Mouse (Mus musculus) stomach, postnatal 0 days (tissue): Measurements from ENCODE around the gene Nbea. TPM values are rescaled to one million over a fixed set of nuclear protein-coding genes. Genes with fewer than 3 reads are reported as not detected.

Experiments
- ATAC-seq: fragments of 200-750 bp; cut with Nextera tagmentation; 2 replicates; pipeline ENCODE4 v1.8.0; 2017; ENCODE audit not compliant: low FRiP score, low TSS enrichment
- DNase-seq: peaks from one replicate; pipeline ENCODE4 v3.0.0-alpha.2; 2016; ENCODE audit warnings: low spot score
- H3K27ac ChIP-seq: fragments of 300-500 bp; sonication (generic); replicated peaks from 2 replicates; pipeline ENCODE4 v1.5.1; 2014; ENCODE audit warnings: mild to moderate bottlenecking, control low read depth
- H3K27me3 ChIP-seq: fragments of 300-500 bp; sonication (generic); 2 replicates; pipeline ENCODE4 v1.6.1; 2014; ENCODE audit warnings: low read length; ENCODE audit not compliant: control insufficient read depth, insufficient read depth
- H3K36me3 ChIP-seq: fragments of 300-500 bp; sonication (generic); 2 replicates; pipeline ENCODE4 v1.6.1; 2014; ENCODE audit warnings: low read length, mixed read lengths; ENCODE audit not compliant: control insufficient read depth, insufficient read depth
- H3K4me1 ChIP-seq: fragments of 300-500 bp; sonication (generic); replicated peaks from 2 replicates; pipeline ENCODE4 v1.6.1; 2014; ENCODE audit warnings: antibody characterized with exemption; ENCODE audit not compliant: control insufficient read depth, insufficient read depth
- H3K4me2 ChIP-seq: fragments of 300-500 bp; sonication (generic); replicated peaks from 2 replicates; pipeline ENCODE4 v1.6.1; 2014; ENCODE audit warnings: low read depth, mild to moderate bottlenecking, control low read depth, moderate library complexity
- H3K4me3 ChIP-seq: fragments of 300-500 bp; sonication (generic); 2 replicates; pipeline ENCODE4 v1.5.1; 2014; ENCODE audit warnings: low read depth, low read length, control low read depth
- H3K9ac ChIP-seq: fragments of 300-500 bp; sonication (generic); 2 replicates; pipeline ENCODE4 v1.6.1; 2014; ENCODE audit warnings: mild to moderate bottlenecking, low read length, control low read depth, mixed read lengths
- H3K9me3 ChIP-seq: fragments of 300-500 bp; sonication (generic); 2 replicates; pipeline ENCODE4 v1.6.1; 2016; ENCODE audit warnings: low read length; ENCODE audit not compliant: control insufficient read depth
- CTCF ChIP-seq: IDR thresholded peaks from 2 replicates; pipeline ENCODE4 v1.5.1; 2016; ENCODE audit warnings: antibody characterized with exemption, low read depth, mild to moderate bottlenecking, moderate library complexity
- EP300 ChIP-seq: optimal IDR thresholded peaks from 2 replicates; pipeline ENCODE3; 2016; ENCODE audit warnings: antibody characterized with exemption
- WGBS: fragments of 180-500 bp; shearing (Covaris S2); extraction: QIAGEN DNeasy Blood & Tissue Kit; methylation state at CpG from one replicate; pipeline ENCODE4 v1.1.7; 2014; 5-methylcytosine and 5-hydroxymethylcytosine counted together
- polyA plus RNA-seq: library from polyadenylated mRNA; unstranded; fragments of >200 nt; fragmentation: Nextera tagmentation; extraction: Ambion mirVana; gene quantifications from 2 replicates; pipeline ENCODE4 v1.2.1, GENCODE M21; 2015

Nbea gene
- polyA plus RNA-seq, 1 experiment from 2014 or later, result 4.3 TPM

DNA sequence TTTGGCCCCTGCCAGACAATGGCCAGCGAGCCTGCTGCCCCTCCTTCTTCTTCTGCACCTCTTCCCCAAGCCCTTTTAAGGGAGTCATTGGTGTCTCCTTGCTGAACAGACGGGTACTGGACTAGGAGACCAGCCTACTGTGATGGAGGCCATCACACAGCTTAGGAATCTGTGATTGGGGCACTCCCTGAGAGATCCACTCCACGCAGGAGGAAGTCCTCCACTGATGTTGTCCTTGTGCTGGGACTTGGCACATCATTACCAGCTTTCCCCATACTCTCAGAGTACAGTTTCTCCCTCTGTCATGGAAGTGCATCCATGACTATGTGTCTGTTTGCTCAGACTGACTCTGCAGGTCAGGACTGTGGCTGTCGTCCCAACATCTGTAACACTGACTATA lies 531.6 kb downstream of the Nbea start:
- Histone ChIP-seq H3K4me3 (no peak overlapping the region), H3K4me1 (no peaks in the 10 kb centered on the region), H3K27me3 (no peaks in the 10 kb centered on the region), H3K9ac (no peak overlapping the region), H3K27ac (peak overlapping the region; percentile 35; the same call in 1 of the 2 replicates), H3K36me3 (no peaks in the 10 kb centered on the region), H3K9me3 (no peaks in the 10 kb centered on the region), H3K4me2 (no peak overlapping the region)
- no peak for ATAC-seq
- no peak for TF ChIP-seq CTCF
- TF ChIP-seq EP300, result no peak
- WGBS, result 72% methylated on average over 4 of the region's 4 CpGs
- DNase-seq, result no peak

DNA sequence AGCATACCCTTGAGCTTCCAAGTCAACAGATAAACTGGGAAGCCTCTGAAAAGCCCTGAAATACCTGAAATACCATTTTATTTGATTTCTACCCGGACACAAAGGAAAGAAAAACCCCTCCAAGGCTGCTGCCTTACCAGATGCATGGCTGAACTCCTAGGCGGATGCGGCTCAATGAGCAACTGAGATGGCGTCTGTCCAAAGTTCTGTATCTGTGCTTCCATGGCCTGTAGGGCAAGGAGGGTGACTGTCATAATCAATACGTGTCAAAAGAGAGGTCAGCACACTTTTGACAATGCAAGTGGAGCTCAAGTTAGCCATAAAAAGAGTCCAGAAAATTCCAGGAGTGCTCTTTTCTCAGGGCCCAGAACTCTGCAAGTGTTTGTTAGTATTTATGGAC lies 534.0 kb downstream of the Nbea start:
- no peaks in the 10 kb centered on the region for H3K4me1 ChIP-seq
- no peaks in the 10 kb centered on the region for H3K36me3 ChIP-seq
- ATAC-seq, result no peak
- H3K9me3 ChIP-seq, result no peaks in the 10 kb centered on the region
- 63% methylated on average over 5 of the region's 5 CpGs for WGBS
- H3K4me2 ChIP-seq, result no peak overlapping the region
- no peak for DNase-seq
- no peak overlapping the region for H3K27ac ChIP-seq
- no peak overlapping the region for H3K9ac ChIP-seq
- H3K27me3 ChIP-seq, result no peaks in the 10 kb centered on the region
- TF ChIP-seq EP300 (no peak), CTCF (no peak)
- no peak overlapping the region for H3K4me3 ChIP-seq

DNA sequence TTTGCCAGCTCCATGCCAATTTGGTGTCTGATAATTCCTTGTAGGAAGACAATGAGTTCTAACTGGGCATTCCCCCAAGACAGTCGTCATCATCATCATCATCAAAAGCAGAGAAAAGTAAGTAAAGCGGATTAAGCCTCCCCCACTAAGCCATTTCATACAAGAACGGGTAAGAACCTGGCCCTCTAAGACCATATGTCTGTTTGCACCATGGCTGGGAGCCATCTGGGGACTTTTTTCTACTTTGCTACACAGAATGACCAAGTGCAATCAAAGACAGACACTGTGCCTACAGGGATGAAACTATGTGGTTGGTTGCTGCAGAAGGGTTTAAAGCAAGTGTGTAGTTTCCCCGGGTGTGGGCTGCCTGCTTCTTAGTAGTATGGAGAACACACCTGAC lies 535.2 kb downstream of the Nbea start:
- Histone ChIP-seq H3K4me3 (no peak overlapping the region), H3K9ac (no peak overlapping the region), H3K36me3 (no peaks in the 10 kb centered on the region), H3K4me1 (no peaks in the 10 kb centered on the region), H3K4me2 (no peak overlapping the region), H3K27me3 (no peaks in the 10 kb centered on the region), H3K27ac (no peak overlapping the region), H3K9me3 (no peaks in the 10 kb centered on the region)
- ATAC-seq (no peak), DNase-seq (no peak)
- 69% methylated on average over 4 of the region's 4 CpGs for WGBS
- TF ChIP-seq EP300 (no peak), CTCF (no peak)

DNA sequence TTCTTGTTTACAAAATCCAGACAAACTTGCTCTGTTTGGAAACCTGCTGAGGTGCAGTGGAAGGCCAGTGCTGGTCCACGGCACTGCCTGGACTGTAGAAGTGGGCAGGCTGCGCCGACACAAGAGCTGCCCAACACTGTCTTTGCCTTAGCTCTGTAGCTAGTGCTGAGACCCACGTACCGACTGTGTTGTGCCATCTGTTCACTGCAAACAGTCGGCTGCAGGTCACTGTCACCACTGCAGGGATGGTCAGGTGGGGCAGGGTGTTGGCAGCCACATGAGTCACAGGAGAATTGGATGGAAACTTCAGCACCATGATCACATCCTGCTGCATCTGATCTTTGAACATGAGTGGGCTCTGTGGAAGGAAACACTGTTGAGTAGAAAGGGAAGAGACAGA lies 536.3 kb downstream of the Nbea start:
- ATAC-seq (no peak), DNase-seq (no peak)
- Histone ChIP-seq H3K4me1 (no peaks in the 10 kb centered on the region), H3K9me3 (no peaks in the 10 kb centered on the region), H3K9ac (no peak overlapping the region), H3K4me3 (no peak overlapping the region), H3K27ac (no peak overlapping the region), H3K4me2 (no peak overlapping the region), H3K36me3 (no peaks in the 10 kb centered on the region; the same call in 1 of the 2 replicates), H3K27me3 (no peaks in the 10 kb centered on the region)
- 68% methylated on average over 6 of the region's 6 CpGs for WGBS
- no peak for TF ChIP-seq CTCF
- TF ChIP-seq EP300, result no peak

DNA sequence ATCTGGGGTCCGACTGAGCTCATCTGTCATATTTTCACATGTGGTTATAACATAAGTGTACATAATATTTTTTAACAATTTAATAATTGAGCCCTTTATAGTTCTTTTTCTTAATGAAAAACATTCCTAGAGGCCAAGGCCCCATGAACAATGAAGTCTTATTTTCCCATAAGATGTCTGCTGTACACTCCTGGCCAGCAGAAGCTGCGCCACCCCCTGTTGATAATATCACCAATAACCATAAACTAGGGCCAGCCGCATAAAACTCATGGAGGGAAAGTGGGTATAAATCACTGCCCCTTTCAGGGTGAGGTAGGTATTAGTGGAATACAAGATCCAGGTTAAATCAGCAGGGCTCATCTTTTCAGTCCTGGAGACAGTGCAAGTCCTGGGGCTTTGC lies 537.1 kb downstream of the Nbea start:
- 90% methylated on average over 3 of the region's 3 CpGs for WGBS
- no peak for DNase-seq
- no peak for TF ChIP-seq EP300
- no peak for TF ChIP-seq CTCF

DNA sequence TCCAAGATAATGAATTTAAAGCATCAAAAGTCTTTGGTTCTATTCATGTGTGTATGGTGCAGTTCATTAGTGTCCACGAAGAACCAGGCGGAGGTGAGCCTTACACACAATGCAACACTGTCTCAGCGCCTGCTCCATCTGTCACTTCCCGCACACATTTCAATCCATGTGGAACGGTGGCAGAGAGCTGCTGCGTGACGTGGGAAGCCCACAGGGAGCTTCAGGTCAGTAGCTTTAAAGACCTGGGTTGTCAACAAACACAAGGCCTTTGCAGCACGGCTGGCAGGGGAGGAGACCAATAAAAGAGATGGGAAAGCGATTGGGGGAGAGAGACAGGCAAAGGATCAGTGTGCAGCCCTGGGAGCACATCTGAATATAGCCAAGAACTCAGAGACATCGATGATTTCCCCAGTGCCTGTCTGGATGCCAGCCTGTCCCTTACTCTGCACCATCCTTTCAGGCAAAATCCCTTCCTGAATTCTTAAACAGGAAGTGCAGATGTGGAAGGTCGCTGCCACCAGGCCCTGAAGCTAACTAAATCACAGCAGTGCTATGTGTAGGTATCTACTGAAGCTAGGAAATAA lies 539.4 kb downstream of the Nbea start:
- no peaks in the 10 kb centered on the region for H3K27me3 ChIP-seq
- no peak for ATAC-seq
- WGBS, result 77% methylated on average over 11 of the region's 11 CpGs

More for the DNA sequence above, 537.1 kb downstream of the Nbea start:
- Histone ChIP-seq H3K9ac (no peak overlapping the region), H3K4me2 (no peak overlapping the region), H3K36me3 (no peaks in the 10 kb centered on the region; the same call in 1 of the 2 replicates), H3K27ac (no peak overlapping the region), H3K4me3 (no peak overlapping the region), H3K27me3 (no peaks in the 10 kb centered on the region), H3K9me3 (no peaks in the 10 kb centered on the region), H3K4me1 (no peaks in the 10 kb centered on the region)
- no peak for ATAC-seq

More for the DNA sequence above, 539.4 kb downstream of the Nbea start:
- no peak overlapping the region for H3K4me3 ChIP-seq
- no peaks in the 10 kb centered on the region; the same call in 1 of the 2 replicates for H3K36me3 ChIP-seq
- H3K9ac ChIP-seq, result no peak overlapping the region
- H3K9me3 ChIP-seq, result no peaks in the 10 kb centered on the region
- no peaks in the 10 kb centered on the region for H3K4me1 ChIP-seq
- DNase-seq, result no peak
- TF ChIP-seq EP300, result no peak
- TF ChIP-seq CTCF, result no peak
- H3K4me2 ChIP-seq, result no peak overlapping the region
- no peak overlapping the region for H3K27ac ChIP-seq
